Mouse (Mus musculus): ENCODE measurements at regions not wholly inside any gene's neighbourhood (a gene's known extent, or its start where the extent isn't known, plus 50 kb on each side); places are given as distances from the start of the nearest gene placed in this dataset.
A peak's percentile ranks its signal among the peaks of the same experiment; 100 is the strongest.

GRCm38 (mm10) chr12:52368034-52368433 is 135.7 kb upstream of the Arhgap5 start:
- DNase-seq (ENCODE audit: low read depth, low spot score), result no peak

- DNase-seq (ENCODE audit: low read depth, low spot score), result no peak
These were observed 135.3 kb upstream of the Arhgap5 start for GRCm38 (mm10) chr12:52368466-52368865.

GRCm38 (mm10) chr12:52370153-52370710 is 133.5 kb upstream of the Arhgap5 start:
- DNase-seq (ENCODE audit: low read depth, low spot score), result peak; percentile 32

- DNase-seq (ENCODE audit: low read depth, low spot score), result no peak
These were observed 128.7 kb upstream of the Arhgap5 start for GRCm38 (mm10) chr12:52375116-52375515.

GRCm38 (mm10) chr12:52376692-52377462 is 126.9 kb upstream of the Arhgap5 start:
- no peak for DNase-seq (ENCODE audit: low read depth, low spot score)

GRCm38 (mm10) chr12:52377463-52377848 is 126.3 kb upstream of the Arhgap5 start:
- DNase-seq (ENCODE audit: low read depth, low spot score), result no peak

- no peak for DNase-seq (ENCODE audit: low read depth, low spot score)
These were observed 124.5 kb upstream of the Arhgap5 start for GRCm38 (mm10) chr12:52379245-52379644.

GRCm38 (mm10) chr12:52379960-52380359 is 123.8 kb upstream of the Arhgap5 start:
- peak; percentile 55 for DNase-seq (ENCODE audit: low read depth, low spot score)

- DNase-seq (ENCODE audit: low read depth, low spot score), result peak; percentile 94
These were observed 122.4 kb upstream of the Arhgap5 start for GRCm38 (mm10) chr12:52381161-52381967.

- no peak for DNase-seq (ENCODE audit: low read depth, low spot score)
These were observed 121.8 kb upstream of the Arhgap5 start for GRCm38 (mm10) chr12:52381968-52382325.

- DNase-seq (ENCODE audit: low read depth, low spot score), result peak; percentile 95
These were observed 120.8 kb upstream of the Arhgap5 start for GRCm38 (mm10) chr12:52382832-52383580.

GRCm38 (mm10) chr12:52389552-52389951 is 114.2 kb upstream of the Arhgap5 start:
- DNase-seq (ENCODE audit: low read depth, low spot score), result no peak

GRCm38 (mm10) chr12:52390242-52390641 is 113.5 kb upstream of the Arhgap5 start:
- no peak for DNase-seq (ENCODE audit: low read depth, low spot score)

- DNase-seq (ENCODE audit: low read depth, low spot score), result no peak
These were observed 111.1 kb upstream of the Arhgap5 start for GRCm38 (mm10) chr12:52392636-52393035.

- DNase-seq (ENCODE audit: low read depth, low spot score), result peak; percentile 72
These were observed 109.6 kb upstream of the Arhgap5 start for GRCm38 (mm10) chr12:52393981-52394718.

GRCm38 (mm10) chr12:52394719-52395062 is 109.1 kb upstream of the Arhgap5 start:
- DNase-seq (ENCODE audit: low read depth, low spot score), result no peak

GRCm38 (mm10) chr12:52395111-52395510 is 108.7 kb upstream of the Arhgap5 start:
- peak; percentile 95 for DNase-seq (ENCODE audit: low read depth, low spot score)

- peak; percentile 65 for DNase-seq (ENCODE audit: low read depth, low spot score)
These were observed 107.5 kb upstream of the Arhgap5 start for GRCm38 (mm10) chr12:52396178-52396841.

- DNase-seq (ENCODE audit: low read depth, low spot score), result peak; percentile 39
These were observed 105.9 kb upstream of the Arhgap5 start for GRCm38 (mm10) chr12:52397718-52398510.

GRCm38 (mm10) chr12:52398511-52398975 is 105.2 kb upstream of the Arhgap5 start:
- DNase-seq (ENCODE audit: low read depth, low spot score), result no peak
